ENCODE assay signal across 13 mouse cellular contexts in the genomic region with DNA sequence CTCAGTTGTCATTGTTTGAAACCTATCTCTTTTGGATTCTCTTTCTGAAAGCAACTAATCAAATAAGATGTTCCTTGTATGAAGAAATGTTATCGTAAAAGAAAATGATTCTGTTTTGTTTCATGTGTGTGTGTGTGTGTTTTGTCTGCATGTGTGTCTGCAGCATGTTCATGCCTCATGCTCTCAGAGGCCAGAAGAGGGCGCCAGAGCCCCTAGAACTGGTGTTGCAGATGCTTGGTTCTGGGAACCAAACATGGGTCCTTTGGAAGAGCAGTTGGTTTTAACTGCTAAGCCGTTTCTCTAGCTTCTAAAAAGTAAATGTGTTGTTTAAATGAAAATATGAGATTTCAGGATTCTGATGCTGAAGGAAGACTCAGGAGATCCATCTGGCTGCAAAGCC. TPM values are rescaled to one million over a fixed set of nuclear protein-coding genes. Genes with fewer than 3 reads are reported as not detected.
DNase-seq lines count a peak whose midpoint lies in the region; ATAC-seq and TF ChIP-seq lines count a peak whose summit lies in the region.
"Had no signal": no experiment of that assay in that cellular context is flagged by ENCODE, and none has a peak within 500 bp of the region (broad histone marks: within the 10 kb centered on the region; RNA-seq: fewer than 3 reads in every experiment).

No protein-coding gene starts in this region.

- no peak overlapping the region for H3K9ac ChIP-seq in heart, adult 2 months (ENCODE audit: low read depth, low read length)
- no peak overlapping the region for H3K9ac ChIP-seq in heart, embryonic 11.5 days (ENCODE audit: low read depth, low read length)
- no peak overlapping the region for H3K9ac ChIP-seq in lung, embryonic 14.5 days
- H3K9ac ChIP-seq: lung, embryonic 15.5 days had no signal

- H3K79me2 ChIP-seq in heart, adult 2 months (replicated peaks; ENCODE audit: control insufficient read depth, insufficient read depth, low read length) = no peaks in the 10 kb centered on the region

- no peaks in the 10 kb centered on the region; the same call in 1 of the 2 replicates for H3K4me1 ChIP-seq in heart, adult 2 months (ENCODE audit: control insufficient read depth, insufficient read depth, low read length)
- no peaks in the 10 kb centered on the region for H3K4me1 ChIP-seq in heart, embryonic 11.5 days (ENCODE audit: control insufficient read depth, insufficient read depth, low read length)
- H3K4me1 ChIP-seq in lung, embryonic 14.5 days (ENCODE audit: insufficient read depth) = no peaks in the 10 kb centered on the region
- H3K4me1 ChIP-seq: lung, embryonic 15.5 days had no signal

- intact Hi-C loops in heart, adult 2 months (cut with DNase I) = no loop called here

- TF ChIP-seq EP300 in heart, adult 2 months (IDR thresholded peaks at IDR 0.05; ENCODE audit: insufficient read depth, low read depth, low read length) = no peak

- H3K9me3 ChIP-seq in heart, embryonic 11.5 days (replicated peaks; ENCODE audit: control insufficient read depth, low read length) = no peaks in the 10 kb centered on the region
- H3K9me3 ChIP-seq in lung, embryonic 14.5 days (ENCODE audit: low read depth, low read length) = no peaks in the 10 kb centered on the region
- H3K9me3 ChIP-seq: lung, embryonic 15.5 days had no signal

- no peaks in the 10 kb centered on the region for H3K36me3 ChIP-seq in heart, adult 2 months (ENCODE audit: control insufficient read depth, insufficient read depth, low read length)
- H3K36me3 ChIP-seq in heart, embryonic 11.5 days (ENCODE audit: control insufficient read depth, insufficient read depth, low read length) = no peaks in the 10 kb centered on the region
- no peaks in the 10 kb centered on the region for H3K36me3 ChIP-seq in lung, embryonic 14.5 days (ENCODE audit: insufficient read depth)
- H3K36me3 ChIP-seq: lung, embryonic 15.5 days had no signal

- no peaks in the 10 kb centered on the region for H3K27me3 ChIP-seq in heart, adult 2 months (ENCODE audit: control insufficient read depth, insufficient read depth, low read length)
- no peaks in the 10 kb centered on the region for H3K27me3 ChIP-seq in heart, embryonic 11.5 days (ENCODE audit: control insufficient read depth, insufficient read depth, low read length)
- H3K27me3 ChIP-seq in lung, embryonic 14.5 days (ENCODE audit: insufficient read depth, low read length) = no peaks in the 10 kb centered on the region
- H3K27me3 ChIP-seq: lung, embryonic 15.5 days had no signal

- TF ChIP-seq CTCF in heart, adult 2 months (IDR thresholded peaks at IDR 0.05) = 0 out of 2 replicates have a peak, but pooled peaks have one; percentile 7
- peak; percentile 27; the same call in 1 of the 2 replicates for TF ChIP-seq CTCF in lung, embryonic 14.5 days (IDR thresholded peaks at IDR 0.05; ENCODE audit: low read depth)

- no peak for TF ChIP-seq POLR2A in heart, adult 2 months (IDR thresholded peaks at IDR 0.05; ENCODE audit: insufficient read depth, low read depth, low read length)

- DNase-seq in heart, adult 2 months = no peak
- no peak for DNase-seq in lung, embryonic 14.5 days
- no peak for DNase-seq in lung, postnatal 14 days
- peak; percentile 31 for DNase-seq in ES-CJ7 (ENCODE audit: low read depth, low spot score)
- DNase-seq in induced T-regulatory cell, adult 2 months (ENCODE audit: low read depth) = peak; percentile 36
- DNase-seq in ovary, postnatal 14 days (ENCODE audit: low spot score) = no peak
- DNase-seq: adrenal gland, postnatal 36 days; cerebellum, adult 11 months; heart, postnatal 4 days; kidney, adult 11 months; spleen, adult 18-20 months had no signal

- no peak overlapping the region for H3K4me2 ChIP-seq in heart, embryonic 11.5 days
- H3K4me2 ChIP-seq in lung, embryonic 14.5 days = no peak overlapping the region
- H3K4me2 ChIP-seq: lung, embryonic 15.5 days had no signal

- H3K27ac ChIP-seq in heart, adult 2 months = no peak overlapping the region
- no peak overlapping the region for H3K27ac ChIP-seq in heart, embryonic 11.5 days (ENCODE audit: low read depth, low read length)
- no peak overlapping the region for H3K27ac ChIP-seq in lung, embryonic 14.5 days (ENCODE audit: low read depth)
- H3K27ac ChIP-seq: lung, embryonic 15.5 days had no signal

- no peak overlapping the region for H3K4me3 ChIP-seq in heart, adult 2 months
- H3K4me3 ChIP-seq in heart, embryonic 11.5 days (ENCODE audit: low read depth, low read length) = no peak overlapping the region
- H3K4me3 ChIP-seq in lung, embryonic 14.5 days (ENCODE audit: low read depth, low read length) = no peak overlapping the region
- H3K4me3 ChIP-seq: lung, embryonic 15.5 days had no signal

- ATAC-seq in heart, embryonic 11.5 days (replicated peaks; ENCODE audit: insufficient number of reproducible peaks, low FRiP score, low TSS enrichment) = no peak
- ATAC-seq in lung, embryonic 14.5 days (ENCODE audit: insufficient read depth) = no peak

- 79% methylated on average over 3 of the region's 3 CpGs for WGBS in heart, adult 2 months
- 70% methylated on average over 3 of the region's 3 CpGs for WGBS in heart, embryonic 11.5 days (ENCODE audit: insufficient replicate concordance)
- 80% methylated on average over 3 of the region's 3 CpGs for WGBS in lung, embryonic 14.5 days

RNA-seq across cellular contexts. Expression of a gene that starts 56.1 kb away (rescaled TPM):
- 10 to 100 TPM; 24.1 to 31.3 TPM for total RNA-seq in heart, adult 2 months (2021)
- 7.6 and 14.2 TPM in 2 replicates for polyA plus RNA-seq in heart, adult 2 months (2012; rRNA removed)
- 5.6 and 8.8 TPM in 2 replicates for polyA plus RNA-seq in heart, embryonic 11.5 days (2014; fragmentation: Nextera tagmentation; extraction: Ambion mirVana)
- 6.3 and 7.6 TPM in 2 replicates for polyA plus RNA-seq in lung, embryonic 14.5 days (2014; fragmentation: Nextera tagmentation; extraction: Ambion mirVana)

Comparison
In these comparisons a context has a peak if more than half of its experiments do, and no peak if none do; other contexts are left out.
1. DNase-seq: peak in ES-CJ7 (single experiment) and induced T-regulatory cell, adult 2 months (single experiment); none in heart, adult 2 months (0 of 2), lung, embryonic 14.5 days (single experiment), lung, postnatal 14 days (single experiment) and ovary, postnatal 14 days (single experiment).